Mouse (Mus musculus) kidney, postnatal 36 days (tissue): ENCODE measurements around the gene Ppp1r9a.
"Not testable (repeated sequence)": the region's sequence is repeated elsewhere in the genome, so short reads cannot be mapped to it uniquely, and the experiment has no call there.

Source experiments
- DNase-seq, 2 experiments: peaks; one replicate each; pipeline ENCODE4 v3.0.0; 2021 to 2022; ENCODE audit warnings: mixed read lengths in 2 of 2

Ppp1r9a gene

GRCm38 (mm10) chr6:4902674-4903324 is at the start of gene Ppp1r9a:
Ppp1r9a (plus strand) TSS chr6:4902917.
- DNase-seq = peak; percentile 37 to 72

- DNase-seq = no peak
Measured at GRCm38 (mm10) chr6:4855236-4855635, 47.5 kb upstream of the Ppp1r9a start.

- DNase-seq = no peak
Measured at GRCm38 (mm10) chr6:4856919-4857318, 45.8 kb upstream of the Ppp1r9a start.

- no peak for DNase-seq
Measured at GRCm38 (mm10) chr6:4884316-4884715, 18.4 kb upstream of the Ppp1r9a start.

- DNase-seq = no peak
Measured at GRCm38 (mm10) chr6:4889544-4889943, 13.2 kb upstream of the Ppp1r9a start.

- DNase-seq = no peak
Measured at GRCm38 (mm10) chr6:4892417-4892816, 10.3 kb upstream of the Ppp1r9a start.

- not testable (repeated sequence) for DNase-seq
Measured at GRCm38 (mm10) chr6:4893312-4893711, 9.4 kb upstream of the Ppp1r9a start.

GRCm38 (mm10) chr6:4899906-4900305 is 2.8 kb upstream of the Ppp1r9a start:
- no peak for DNase-seq

- DNase-seq = peak; percentile 42 to 71
Measured at GRCm38 (mm10) chr6:4903325-4904054, 773 bp downstream of the Ppp1r9a start.

GRCm38 (mm10) chr6:4904055-4904450 is 1.3 kb downstream of the Ppp1r9a start:
- peak; percentile 19 to 31 for DNase-seq

GRCm38 (mm10) chr6:4910042-4910634 is 7.4 kb downstream of the Ppp1r9a start:
- no peak for DNase-seq

- DNase-seq = no peak
Measured at GRCm38 (mm10) chr6:4918470-4918869, 15.8 kb downstream of the Ppp1r9a start.

GRCm38 (mm10) chr6:4923791-4924190 is 21.1 kb downstream of the Ppp1r9a start:
- not testable (repeated sequence) for DNase-seq

GRCm38 (mm10) chr6:4925966-4926687 is 23.4 kb downstream of the Ppp1r9a start:
- DNase-seq = no peak

GRCm38 (mm10) chr6:4930321-4930720 is 27.6 kb downstream of the Ppp1r9a start:
- DNase-seq = no peak

GRCm38 (mm10) chr6:4938901-4939300 is 36.2 kb downstream of the Ppp1r9a start:
- no peak for DNase-seq

GRCm38 (mm10) chr6:4940086-4940485 is 37.4 kb downstream of the Ppp1r9a start:
- no peak for DNase-seq

- no peak for DNase-seq
Measured at GRCm38 (mm10) chr6:4940639-4941038, 37.9 kb downstream of the Ppp1r9a start.

GRCm38 (mm10) chr6:4943821-4944220 is 41.1 kb downstream of the Ppp1r9a start:
- DNase-seq = peak; percentile 4 to 11

GRCm38 (mm10) chr6:4948056-4948455 is 45.3 kb downstream of the Ppp1r9a start:
- DNase-seq = no peak

GRCm38 (mm10) chr6:4949701-4950100 is 47.0 kb downstream of the Ppp1r9a start:
- DNase-seq = no peak

- DNase-seq = no peak
Measured at GRCm38 (mm10) chr6:4953028-4953719, 50.5 kb downstream of the Ppp1r9a start.

- no peak for DNase-seq
Measured at GRCm38 (mm10) chr6:4956651-4957050, 53.9 kb downstream of the Ppp1r9a start.
